Mouse (Mus musculus) brain, embryonic 14.5 days (tissue): Measurements from ENCODE around the gene Ccdc137.

Experiments
- CTCF ChIP-seq: fragments of 200-500 bp; IDR thresholded peaks from 2 replicates; pipeline ENCODE4 v1.5.1; 2012; ENCODE audit warnings: inconsistent platforms, mild to moderate bottlenecking, moderate library complexity, borderline replicate concordance; ENCODE audit not compliant: insufficient read depth, insufficient read length; ENCODE audit errors: extremely low read depth
- POLR2A ChIP-seq: fragments of 200-500 bp; IDR thresholded peaks from 2 replicates; pipeline ENCODE4 v1.6.1; 2012; ENCODE audit warnings: mild to moderate bottlenecking, inconsistent platforms, borderline replicate concordance; ENCODE audit not compliant: poor library complexity, insufficient read depth, insufficient read length, severe bottlenecking; ENCODE audit errors: extremely low read depth

DNA sequence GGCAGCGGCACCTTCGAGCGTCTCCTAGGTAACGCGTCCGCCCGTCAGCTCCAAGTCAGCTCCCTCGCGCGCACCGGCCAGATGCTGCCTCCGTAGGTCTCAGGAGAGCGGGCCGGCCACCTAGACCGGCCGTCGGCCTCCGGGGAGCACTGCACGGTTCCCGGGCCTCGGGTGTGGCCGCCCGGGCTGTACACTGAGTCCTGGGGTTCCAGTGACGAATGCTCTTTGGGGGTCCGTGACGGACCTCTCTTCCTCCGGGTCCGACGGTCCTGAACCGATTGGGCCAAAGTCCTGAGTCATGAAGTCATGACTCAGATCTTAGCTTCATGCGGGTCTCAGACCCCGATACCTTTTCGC lies 9.8 kb downstream of the Ccdc137 start:
- TF ChIP-seq CTCF (no peak), POLR2A (no peak)
